ENCODE assay signal across 10 mouse cellular contexts in genomic region chr7:72149073-72149472, GRCm38 (mm10).
DNase-seq lines count a peak whose midpoint lies in the region; ATAC-seq and TF ChIP-seq lines count a peak whose summit lies in the region.
"Had no signal": no experiment of that assay in that cellular context is flagged by ENCODE, and none has a peak within 500 bp of the region (broad histone marks: within the 10 kb centered on the region; RNA-seq: fewer than 3 reads in every experiment).

No protein-coding gene starts in this region.

- TF ChIP-seq EP300 in liver, embryonic 14.5 days (IDR thresholded peaks at IDR 0.05; ENCODE audit: low read depth): no peak

- peak; percentile 82 for TF ChIP-seq CTCF in midbrain, postnatal 0 days (IDR thresholded peaks at IDR 0.05)
- TF ChIP-seq CTCF in liver, embryonic 14.5 days (IDR thresholded peaks at IDR 0.05; ENCODE audit: low read depth): peak; percentile 30; the same call in 1 of the 2 replicates

- H3K27ac ChIP-seq in forebrain, embryonic 14.5 days (ENCODE audit: low read depth, low read length): no peak overlapping the region
- no peak overlapping the region for H3K27ac ChIP-seq in forebrain, embryonic 12.5 days
- no peak overlapping the region for H3K27ac ChIP-seq in midbrain, postnatal 0 days (ENCODE audit: low read depth, low read length)
- H3K27ac ChIP-seq in midbrain, embryonic 11.5 days (ENCODE audit: low read depth, low read length): no peak overlapping the region
- no peak overlapping the region for H3K27ac ChIP-seq in liver, embryonic 14.5 days
- H3K27ac ChIP-seq: heart, embryonic 13.5 days; midbrain, embryonic 12.5 days had no signal

- no peak overlapping the region for H3K4me2 ChIP-seq in forebrain, embryonic 14.5 days (ENCODE audit: low read length)
- H3K4me2 ChIP-seq in forebrain, embryonic 12.5 days: no peak overlapping the region
- H3K4me2 ChIP-seq in midbrain, postnatal 0 days (ENCODE audit: low read depth, low read length, poor library complexity, severe bottlenecking): no peak overlapping the region
- H3K4me2 ChIP-seq in midbrain, embryonic 11.5 days: no peak overlapping the region
- H3K4me2 ChIP-seq in liver, embryonic 14.5 days (ENCODE audit: low read depth): no peak overlapping the region
- H3K4me2 ChIP-seq: heart, embryonic 13.5 days; midbrain, embryonic 12.5 days had no signal

- peak; percentile 84 for DNase-seq in forebrain, embryonic 14.5 days (ENCODE audit: low spot score)
- DNase-seq in midbrain, postnatal 0 days (ENCODE audit: low spot score): peak; percentile 70
- no peak for DNase-seq in midbrain, embryonic 11.5 days (ENCODE audit: low spot score, missing footprints)
- DNase-seq in fibroblast of lung, adult 2 months (ENCODE audit: low read depth): peak; percentile 17
- DNase-seq in liver, embryonic 14.5 days (ENCODE audit: low read depth in 3 of 3, low spot score in 3 of 3): no peak
- DNase-seq in ovary, postnatal 14 days (ENCODE audit: low spot score): no peak
- no peak for DNase-seq in natural killer cell, adult 2 months (ENCODE audit: low spot score in 2 of 2)

- no peak for ATAC-seq in forebrain, embryonic 14.5 days
- no peak for ATAC-seq in forebrain, embryonic 12.5 days (ENCODE audit: low FRiP score)
- ATAC-seq in midbrain, postnatal 0 days (ENCODE audit: low FRiP score): no peak
- ATAC-seq in midbrain, embryonic 11.5 days (ENCODE audit: low FRiP score): no peak
- no peak for ATAC-seq in liver, embryonic 14.5 days (ENCODE audit: insufficient read depth)

- H3K4me1 ChIP-seq in forebrain, embryonic 14.5 days (ENCODE audit: control insufficient read depth, insufficient read depth, low read length): no peaks in the 10 kb centered on the region
- H3K4me1 ChIP-seq in forebrain, embryonic 12.5 days: peaks cover 12% of the 10 kb centered on the region
- no peaks in the 10 kb centered on the region for H3K4me1 ChIP-seq in midbrain, postnatal 0 days (ENCODE audit: insufficient read depth, low read length)
- H3K4me1 ChIP-seq in midbrain, embryonic 11.5 days (ENCODE audit: control insufficient read depth, insufficient read depth, low read length): no peaks in the 10 kb centered on the region; the same call in 1 of the 2 replicates
- no peaks in the 10 kb centered on the region for H3K4me1 ChIP-seq in liver, embryonic 14.5 days (replicated peaks; ENCODE audit: control insufficient read depth in 2 of 2, insufficient read depth in 2 of 2, low read length in 1 of 2)
- H3K4me1 ChIP-seq: heart, embryonic 13.5 days had no signal

- no peaks in the 10 kb centered on the region for H3K36me3 ChIP-seq in forebrain, embryonic 14.5 days (ENCODE audit: control insufficient read depth, insufficient read depth, low read length)
- H3K36me3 ChIP-seq in forebrain, embryonic 12.5 days (replicated peaks): no peaks in the 10 kb centered on the region
- no peaks in the 10 kb centered on the region for H3K36me3 ChIP-seq in midbrain, postnatal 0 days (ENCODE audit: insufficient read depth, low read length)
- H3K36me3 ChIP-seq in midbrain, embryonic 11.5 days (ENCODE audit: control insufficient read depth, insufficient read depth, low read length): no peaks in the 10 kb centered on the region
- no peaks in the 10 kb centered on the region for H3K36me3 ChIP-seq in liver, embryonic 14.5 days (replicated peaks; ENCODE audit: control insufficient read depth, insufficient read depth, low read depth)
- H3K36me3 ChIP-seq: heart, embryonic 13.5 days; midbrain, embryonic 12.5 days had no signal

- no peaks in the 10 kb centered on the region for H3K27me3 ChIP-seq in forebrain, embryonic 14.5 days (replicated peaks; ENCODE audit: control insufficient read depth, insufficient read depth, low read length)
- H3K27me3 ChIP-seq in forebrain, embryonic 12.5 days: peaks cover 7% of the 10 kb centered on the region; the same call in 1 of the 2 replicates
- H3K27me3 ChIP-seq in midbrain, postnatal 0 days (ENCODE audit: insufficient read depth, low read length): no peaks in the 10 kb centered on the region
- no peaks in the 10 kb centered on the region for H3K27me3 ChIP-seq in midbrain, embryonic 11.5 days (ENCODE audit: control insufficient read depth, insufficient read depth, low read length)
- H3K27me3 ChIP-seq in liver, embryonic 14.5 days (ENCODE audit: control insufficient read depth, insufficient read depth, low read length): no peaks in the 10 kb centered on the region
- H3K27me3 ChIP-seq: heart, embryonic 13.5 days; midbrain, embryonic 12.5 days had no signal

- H3K9me3 ChIP-seq in forebrain, embryonic 14.5 days (replicated peaks; ENCODE audit: control insufficient read depth, low read length): no peaks in the 10 kb centered on the region
- H3K9me3 ChIP-seq in forebrain, embryonic 12.5 days: no peaks in the 10 kb centered on the region
- H3K9me3 ChIP-seq in midbrain, postnatal 0 days (ENCODE audit: low read length): no peaks in the 10 kb centered on the region
- H3K9me3 ChIP-seq in midbrain, embryonic 11.5 days (ENCODE audit: control insufficient read depth, low read length): no peaks in the 10 kb centered on the region
- H3K9me3 ChIP-seq in liver, embryonic 14.5 days (ENCODE audit: control insufficient read depth, low read length): no peaks in the 10 kb centered on the region
- H3K9me3 ChIP-seq: heart, embryonic 13.5 days; midbrain, embryonic 12.5 days had no signal

- no peak overlapping the region for H3K4me3 ChIP-seq in forebrain, embryonic 14.5 days (ENCODE audit: low read depth, low read length)
- H3K4me3 ChIP-seq in forebrain, embryonic 12.5 days (replicated peaks): no peak overlapping the region
- H3K4me3 ChIP-seq in midbrain, postnatal 0 days (ENCODE audit: low read depth, low read length): no peak overlapping the region
- no peak overlapping the region for H3K4me3 ChIP-seq in midbrain, embryonic 11.5 days (ENCODE audit: low read depth, low read length)
- H3K4me3 ChIP-seq in liver, embryonic 14.5 days (ENCODE audit: insufficient read depth in 1 of 2, low read depth in 2 of 2, low read length in 2 of 2): no peak overlapping the region
- H3K4me3 ChIP-seq: heart, embryonic 13.5 days; midbrain, embryonic 12.5 days had no signal

- no peak overlapping the region for H3K9ac ChIP-seq in forebrain, embryonic 14.5 days (ENCODE audit: low read length)
- H3K9ac ChIP-seq in forebrain, embryonic 12.5 days: no peak overlapping the region
- no peak overlapping the region for H3K9ac ChIP-seq in midbrain, postnatal 0 days (replicated peaks; ENCODE audit: low read length, poor library complexity, severe bottlenecking)
- no peak overlapping the region for H3K9ac ChIP-seq in midbrain, embryonic 11.5 days (ENCODE audit: low read length)
- H3K9ac ChIP-seq in liver, embryonic 14.5 days (replicated peaks): no peak overlapping the region
- H3K9ac ChIP-seq: heart, embryonic 13.5 days; midbrain, embryonic 12.5 days had no signal

- WGBS in forebrain, embryonic 14.5 days: 22% methylated on average over 3 of the region's 3 CpGs
- 19% methylated on average over 3 of the region's 3 CpGs for WGBS in forebrain, embryonic 12.5 days
- WGBS in midbrain, postnatal 0 days: 15% methylated on average over 3 of the region's 3 CpGs
- WGBS in midbrain, embryonic 11.5 days: 21% methylated on average over 3 of the region's 3 CpGs
- WGBS in liver, embryonic 14.5 days (ENCODE audit: insufficient replicate concordance): 19% methylated on average over 3 of the region's 3 CpGs

Comparison
In these comparisons a context has a peak if more than half of its experiments do, and no peak if none do; other contexts are left out.
1. DNase-seq: peak in forebrain, embryonic 14.5 days (single experiment), midbrain, postnatal 0 days (single experiment) and fibroblast of lung, adult 2 months (single experiment); none in midbrain, embryonic 11.5 days (single experiment), liver, embryonic 14.5 days (0 of 3), ovary, postnatal 14 days (single experiment) and natural killer cell, adult 2 months (0 of 2).